Mouse (Mus musculus) adipose tissue, adult 10 weeks (tissue): ENCODE results near the gene Nup107. TPM values are rescaled to one million over a fixed set of nuclear protein-coding genes. Genes with fewer than 3 reads are reported as not detected.

ENCODE experiments used
- polyA plus RNA-seq: library from polyadenylated mRNA; stranded (reverse); fragments of 350-450 nt; fragmentation: Illumina TruSeq; extraction: RNeasy Lipid Tissue Mini Kit (QIAGEN cat#74804); gene quantifications from one replicate; pipeline ENCODE4 v1.2.3, GENCODE M21; 2014; ENCODE audit warnings: low read depth, low replicate concordance

Gene Nup107
- 10.5 TPM for polyA plus RNA-seq

DNA sequence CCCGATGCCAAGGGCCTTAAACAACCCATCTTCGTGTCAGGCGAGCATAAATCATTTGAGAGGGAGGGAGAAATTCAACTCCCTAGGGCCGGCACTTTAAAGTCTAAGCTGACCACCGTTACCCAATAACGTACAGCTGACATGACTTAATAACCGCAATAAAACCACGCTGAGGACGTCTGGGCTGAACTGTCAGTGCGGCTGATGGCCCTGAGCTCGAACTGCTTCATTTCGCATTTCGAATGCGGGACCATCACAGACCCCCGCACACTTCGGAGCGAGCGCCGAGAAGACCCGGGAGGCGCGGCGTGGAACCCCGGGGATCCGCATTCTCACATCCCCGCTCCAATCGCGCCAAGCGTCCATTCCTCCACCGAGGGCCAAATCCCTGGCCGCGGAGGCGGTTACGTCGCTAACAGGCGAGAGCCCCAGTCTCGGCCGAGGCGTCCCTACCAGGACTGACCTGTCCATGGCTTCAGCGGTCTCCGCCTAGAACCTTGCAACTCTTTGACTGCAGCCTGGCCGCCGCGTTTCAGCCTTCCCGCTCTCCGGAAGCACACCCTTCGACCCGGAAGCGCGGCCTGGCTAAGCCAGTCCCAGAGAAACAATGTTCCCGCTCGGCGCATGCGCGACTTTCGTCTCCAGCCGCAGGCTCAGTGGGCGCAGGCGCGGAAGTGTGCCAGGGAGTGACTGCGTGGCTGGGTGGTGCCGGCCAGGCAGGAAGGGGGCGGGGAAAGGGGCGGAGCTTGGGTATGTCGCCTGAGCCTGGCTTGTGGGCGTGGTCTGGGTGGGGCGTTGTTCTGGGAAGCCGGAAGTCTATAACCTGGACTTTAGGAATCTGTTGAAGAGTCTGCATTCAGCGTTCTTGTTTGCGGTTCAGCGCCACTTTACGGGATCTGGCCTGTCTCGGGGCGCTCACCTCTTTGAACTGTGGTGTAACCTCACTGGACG is at the start of gene Nup107:
Gene Nup107, minus strand, starts transcription at position 565 of the 951 bp plus-strand sequence.

DNA sequence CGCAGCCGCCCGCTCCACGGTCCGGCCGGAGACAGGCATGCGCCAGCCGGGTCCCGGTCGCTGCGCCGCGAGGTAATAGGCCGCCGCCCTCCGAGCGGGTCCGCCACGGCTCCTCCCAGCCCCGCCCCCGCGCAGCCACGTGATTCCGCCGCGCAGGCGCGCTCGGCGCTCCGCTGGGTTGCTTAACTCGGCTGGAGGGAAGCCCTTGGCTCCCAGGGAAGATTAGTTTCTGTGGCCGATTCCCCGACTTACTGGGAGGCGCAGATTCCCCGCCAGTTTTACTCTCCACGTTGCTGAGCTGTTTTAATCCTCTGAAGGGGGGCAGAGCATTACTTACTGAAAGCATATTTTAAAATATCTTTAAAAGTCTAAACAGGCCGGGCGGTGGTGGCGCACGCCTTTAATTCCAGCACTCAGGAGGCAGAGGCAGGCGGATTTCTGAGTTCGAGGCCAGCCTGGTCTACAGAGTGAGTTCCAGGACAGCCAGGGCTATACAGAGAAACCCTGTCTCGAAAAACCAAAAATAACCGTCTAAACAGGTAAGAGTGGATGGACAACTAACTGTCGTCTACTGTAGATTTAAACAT is 46.1 kb downstream of the Nup107 start, which contains the start of gene Slc35e3:
Gene Slc35e3, minus strand, starts transcription at position 69 of the 587 bp plus-strand sequence.

DNA sequence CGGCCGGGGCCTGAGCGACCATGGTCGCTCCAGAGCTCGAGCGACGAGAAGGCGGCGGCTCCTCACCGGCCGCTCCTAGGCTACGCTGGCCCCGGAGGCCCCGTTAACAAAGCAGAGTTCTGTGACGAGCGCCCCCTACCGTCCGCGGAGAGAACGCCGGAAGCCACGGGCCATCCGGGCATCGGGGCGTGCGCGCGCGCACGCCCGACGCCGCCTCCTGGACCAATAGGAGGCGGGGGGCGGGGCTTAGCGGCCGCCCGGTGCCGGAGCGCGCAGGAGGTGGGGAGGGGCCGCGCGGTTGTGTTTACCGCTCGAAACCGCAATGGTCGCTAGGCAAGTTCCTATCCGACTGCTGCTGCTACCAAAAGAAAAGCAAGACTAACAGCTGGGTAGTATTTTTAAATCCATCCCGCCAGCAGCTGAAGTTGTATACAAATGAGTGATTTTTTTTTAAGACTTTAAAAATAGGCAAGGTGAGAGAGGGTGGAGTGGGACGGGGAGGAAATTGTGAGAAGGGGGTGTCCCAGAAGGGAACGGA is 81.8 kb downstream of the Nup107 start, which contains the start of gene Mdm2:
Gene Mdm2, minus strand, starts transcription at position 155 of the 538 bp plus-strand sequence.

Other genes with a start within 250 kb of the Nup107 start
- gene Cpm, start 163.2 kb downstream of the Nup107 start, polyA plus RNA-seq: 6.8 TPM
- 39.2 TPM for gene Mdm2, start 81.9 kb downstream of the Nup107 start, polyA plus RNA-seq
- 8.9 TPM for gene Slc35e3, start 46.3 kb downstream of the Nup107 start, polyA plus RNA-seq
- gene Rap1b, start 53.3 kb upstream of the Nup107 start, polyA plus RNA-seq: 87.8 TPM